Comparison of ENCODE assay signal across 11 mouse cellular contexts in the genomic region with DNA sequence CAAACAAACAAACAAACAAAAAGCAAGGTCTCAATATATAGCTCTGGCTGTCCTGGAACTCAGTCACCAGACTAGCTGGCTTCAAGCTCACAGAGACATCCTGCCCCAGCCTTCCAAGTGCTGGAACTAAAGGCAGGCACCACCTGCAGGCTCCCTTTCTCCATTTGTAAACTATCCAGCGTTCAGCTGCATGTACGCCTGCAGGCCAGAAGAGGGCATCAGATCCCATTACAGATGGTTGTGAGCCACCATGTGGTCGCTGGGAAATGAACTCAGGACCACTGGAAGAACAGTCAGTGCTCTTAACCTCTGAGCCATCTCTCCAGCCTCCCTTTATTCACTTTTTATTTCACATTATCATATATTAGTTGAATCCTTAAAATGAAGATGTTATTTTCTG. TPM values are rescaled to one million over a fixed set of nuclear protein-coding genes. Genes with fewer than 3 reads are reported as not detected.
A peak's percentile ranks its signal among the peaks of the same experiment; 100 is the strongest.
DNase-seq lines count a peak whose midpoint lies in the region; ATAC-seq and TF ChIP-seq lines count a peak whose summit lies in the region.
"Had no signal": no experiment of that assay in that cellular context is flagged by ENCODE, and none has a peak within 500 bp of the region (broad histone marks: within the 10 kb centered on the region; RNA-seq: fewer than 3 reads in every experiment).

No protein-coding gene starts in this region.

- H3K27ac ChIP-seq in kidney, postnatal 0 days: no peak overlapping the region
- H3K27ac ChIP-seq: heart, embryonic 10.5 days; hindbrain, embryonic 14.5 days; neural tube, embryonic 13.5 days had no signal

- H3K36me3 ChIP-seq in kidney, postnatal 0 days (ENCODE audit: insufficient read depth, low read length): no peaks in the 10 kb centered on the region
- H3K36me3 ChIP-seq: heart, embryonic 10.5 days; neural tube, embryonic 13.5 days had no signal

- no peak overlapping the region for H3K9ac ChIP-seq in kidney, postnatal 0 days (ENCODE audit: low read depth, low read length)
- H3K9ac ChIP-seq: hindbrain, embryonic 14.5 days; neural tube, embryonic 13.5 days had no signal

- no peak for DNase-seq in kidney, postnatal 0 days (ENCODE audit: low spot score)
- no peak for DNase-seq in kidney, postnatal 4 days
- peak; percentile 20 for DNase-seq in 416B (ENCODE audit: low read depth)
- DNase-seq in CD4-positive helper T cell, adult 2 months (ENCODE audit: low read depth, low spot score): peak; percentile 8
- DNase-seq in brain, embryonic 14.5 days (ENCODE audit: low read depth): no peak
- no peak for DNase-seq in adrenal gland, adult 18-20 months (ENCODE audit: low spot score in 2 of 2)
- no peak for DNase-seq in adrenal gland, adult 2 months

- no peaks in the 10 kb centered on the region for H3K4me1 ChIP-seq in kidney, postnatal 0 days (replicated peaks; ENCODE audit: insufficient read depth, low read length)
- H3K4me1 ChIP-seq: neural tube, embryonic 13.5 days had no signal

- no peak overlapping the region for H3K4me3 ChIP-seq in kidney, postnatal 0 days (replicated peaks; ENCODE audit: low read depth, low read length)
- H3K4me3 ChIP-seq: heart, embryonic 10.5 days; neural tube, embryonic 13.5 days had no signal

- H3K4me2 ChIP-seq in kidney, postnatal 0 days (ENCODE audit: low read length): no peak overlapping the region
- H3K4me2 ChIP-seq: hindbrain, embryonic 14.5 days; neural tube, embryonic 13.5 days had no signal

- no peak for ATAC-seq in kidney, postnatal 0 days (replicated peaks; ENCODE audit: low FRiP score, low read depth)
- ATAC-seq: activated CD4-positive, CD25-positive, alpha-beta regulatory T cell, adult 4 months had no signal

- no peaks in the 10 kb centered on the region for H3K9me3 ChIP-seq in kidney, postnatal 0 days (replicated peaks; ENCODE audit: low read length)
- H3K9me3 ChIP-seq: heart, embryonic 10.5 days; neural tube, embryonic 13.5 days had no signal

- no peaks in the 10 kb centered on the region for H3K27me3 ChIP-seq in kidney, postnatal 0 days (ENCODE audit: insufficient read depth, low read length)
- H3K27me3 ChIP-seq: neural tube, embryonic 13.5 days had no signal

- TF ChIP-seq POLR2A in brain, embryonic 14.5 days (IDR thresholded peaks at IDR 0.05; ENCODE audit: borderline replicate concordance, extremely low read depth, insufficient read depth, insufficient read length, poor library complexity, severe bottlenecking): no peak

- 75% methylated on average over 3 of the region's 3 CpGs for WGBS in kidney, postnatal 0 days

- TF ChIP-seq CTCF in kidney, postnatal 0 days (IDR thresholded peaks at IDR 0.05; ENCODE audit: low read depth): peak; percentile 50
- 0 out of 2 replicates have a peak, but pooled peaks have one; percentile 12 for TF ChIP-seq CTCF in brain, embryonic 14.5 days (IDR thresholded peaks at IDR 0.05; ENCODE audit: borderline replicate concordance, extremely low read depth, insufficient read depth, insufficient read length)

RNA-seq across cellular contexts. Expression of a gene that starts 48.1 kb away (rescaled TPM):
- polyA plus RNA-seq in kidney, postnatal 0 days (2015; fragmentation: Nextera tagmentation; extraction: Ambion mirVana): 1.2 and 1.5 TPM in 2 replicates
- polyA plus RNA-seq in brain, embryonic 14.5 days (2012; rRNA removed): 7.8 and 9.3 TPM in 2 replicates
- total RNA-seq in adrenal gland, adult 18-20 months (2021): 1 to 10 TPM; 2.2 to 5.7 TPM
- total RNA-seq in adrenal gland, adult 2 months (2021): 1 to 10 TPM; 2.1 to 6.1 TPM
- polyA plus RNA-seq in adrenal gland, adult 2 months (2012; rRNA removed): 3.9 and 4.0 TPM in 2 replicates
- polyA plus RNA-seq: activated CD4-positive, CD25-positive, alpha-beta regulatory T cell, adult 4 months had no signal

Comparison
In these comparisons a context has a peak if more than half of its experiments do, and no peak if none do; other contexts are left out.
1. DNase-seq: peak in 416B (single experiment) and CD4-positive helper T cell, adult 2 months (single experiment); none in kidney, postnatal 0 days (single experiment), kidney, postnatal 4 days (0 of 2), brain, embryonic 14.5 days (single experiment), adrenal gland, adult 18-20 months (0 of 2) and adrenal gland, adult 2 months (single experiment).